Mouse (Mus musculus): ENCODE results near the gene Lat.
A peak's percentile ranks its signal among the peaks of the same experiment; 100 is the strongest.
"Not testable (repeated sequence)": the region's sequence is repeated elsewhere in the genome, so short reads cannot be mapped to it uniquely, and the experiment has no call there.

Gene Lat

DNA sequence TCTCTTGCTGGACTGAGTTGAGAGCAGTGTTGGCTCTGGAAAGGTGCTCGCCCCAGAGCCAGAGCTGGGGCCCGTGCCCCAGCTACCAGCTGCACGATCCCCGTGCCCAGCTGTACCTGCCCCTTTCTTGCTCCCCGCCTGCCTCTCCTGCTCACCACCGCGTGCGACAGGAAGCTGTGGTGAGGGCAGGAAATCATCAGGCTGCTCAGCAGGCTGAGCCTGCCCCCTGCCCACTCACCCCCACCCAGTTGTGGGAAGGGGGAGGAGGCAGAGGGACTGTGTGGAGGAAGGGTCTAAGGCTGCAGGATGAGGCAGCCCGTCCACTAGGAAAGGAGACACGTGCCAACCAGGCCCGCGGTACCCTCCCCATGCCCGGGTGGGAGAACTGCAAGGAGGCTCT is at the start of gene Lat:
Gene Lat, minus strand, starts transcription at position 178 of the 400 bp plus-strand sequence.
- peak; percentile 87 for DNase-seq (ENCODE audit: low read depth)

DNA sequence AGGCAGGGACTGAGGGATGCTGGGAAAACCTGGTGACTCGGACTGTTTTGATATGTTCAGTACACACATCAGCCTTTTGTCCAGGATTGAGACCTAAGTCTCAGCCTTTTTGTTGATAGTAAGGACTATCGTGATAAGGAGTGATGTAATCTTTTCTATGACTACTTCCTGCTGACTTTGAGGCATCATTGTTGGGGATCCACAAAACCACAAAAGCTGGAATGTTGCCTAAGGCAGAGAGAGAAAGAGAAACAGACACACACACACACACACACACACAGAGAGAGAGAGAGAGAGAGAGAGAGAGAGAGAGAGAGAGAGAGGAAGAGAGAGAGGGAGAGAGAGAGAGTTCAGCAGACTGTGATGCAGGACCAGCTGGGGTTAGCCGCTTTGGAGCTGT is 49.1 kb upstream of the Lat start:
- no peak for DNase-seq (ENCODE audit: low read depth)

DNA sequence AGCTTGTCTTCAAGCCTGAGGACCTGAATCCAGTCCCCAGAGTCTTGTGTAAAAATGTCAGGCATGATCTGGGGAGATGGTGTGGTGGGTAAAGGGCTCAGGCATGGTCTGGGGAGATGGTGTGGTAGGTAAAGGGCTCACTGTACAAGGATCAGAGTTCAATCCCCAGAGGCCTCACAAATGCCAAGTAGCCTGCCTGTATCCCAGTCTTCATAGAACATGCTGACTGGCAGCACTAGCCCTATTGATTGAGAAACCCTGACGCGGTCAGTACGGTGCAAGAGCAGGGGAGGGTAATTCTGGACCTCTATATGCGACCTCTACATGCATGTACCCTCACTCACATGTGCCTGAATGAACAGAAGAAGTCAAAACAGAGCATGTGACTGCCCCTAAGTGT is 48.2 kb upstream of the Lat start:
- DNase-seq (ENCODE audit: low read depth): no peak

DNA sequence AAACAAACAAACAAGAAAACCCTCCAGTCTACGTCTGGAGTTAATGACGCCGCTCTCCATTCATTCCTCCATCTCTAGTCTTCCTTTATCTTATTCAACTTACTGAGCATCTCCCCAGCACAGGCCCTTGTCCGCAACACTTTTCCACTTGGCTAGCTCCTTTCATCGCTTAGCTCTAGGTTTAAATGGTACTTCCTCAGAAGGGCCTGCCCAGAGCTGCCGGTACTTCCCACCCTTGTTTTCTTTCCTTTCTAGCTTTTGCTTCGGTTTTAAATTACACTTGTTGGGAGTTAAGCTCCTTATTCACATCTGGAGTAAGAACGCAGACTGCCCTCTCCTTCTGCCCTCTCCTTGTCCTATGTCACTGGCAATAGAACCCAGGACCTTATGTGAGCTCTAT is 47.7 kb upstream of the Lat start:
- no peak for DNase-seq (ENCODE audit: low read depth)

DNA sequence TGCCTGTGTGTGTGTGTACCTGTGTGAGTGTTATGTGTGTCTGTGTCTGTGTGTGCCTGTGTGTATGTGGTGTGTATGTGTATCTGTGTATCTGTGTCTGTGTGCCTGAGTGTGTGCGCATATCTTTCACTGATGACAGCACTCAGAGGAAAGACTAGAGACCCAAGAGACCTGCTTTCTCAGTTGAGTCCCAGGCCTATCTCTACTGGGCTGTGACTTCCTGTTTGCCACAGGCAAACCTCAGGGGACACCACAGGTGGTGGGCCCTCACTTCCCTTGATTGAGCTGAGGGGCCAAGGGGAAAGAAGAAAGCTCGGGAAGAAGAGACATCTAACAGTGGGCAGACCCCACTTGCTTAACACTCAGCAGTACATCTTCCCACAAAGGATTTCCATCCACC is 47.2 kb upstream of the Lat start:
- DNase-seq (ENCODE audit: low read depth): no peak

DNA sequence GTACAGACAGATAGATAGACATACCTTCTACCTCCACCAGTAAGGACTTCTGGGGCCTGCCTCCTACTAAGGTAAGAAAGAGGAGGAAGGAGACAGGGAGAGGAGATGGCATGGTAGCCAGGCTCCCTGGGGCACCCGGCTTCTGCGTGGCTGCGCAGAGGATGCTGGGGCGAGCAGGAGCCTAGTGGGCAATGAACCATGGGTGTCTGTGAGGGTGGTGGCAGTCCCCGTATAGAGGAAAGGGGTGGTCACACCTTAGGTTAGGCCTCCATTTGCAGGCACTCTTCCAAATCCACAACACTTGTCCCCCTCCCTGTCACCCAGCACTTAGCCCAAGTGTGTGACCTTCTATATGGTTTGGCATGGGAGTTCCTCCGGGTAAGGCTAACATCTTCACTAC is 45.4 kb upstream of the Lat start, which contains the start of gene Cd19:
Gene Cd19, minus strand, starts transcription at position 165 of the 400 bp plus-strand sequence.
- no peak for DNase-seq (ENCODE audit: low read depth)

DNA sequence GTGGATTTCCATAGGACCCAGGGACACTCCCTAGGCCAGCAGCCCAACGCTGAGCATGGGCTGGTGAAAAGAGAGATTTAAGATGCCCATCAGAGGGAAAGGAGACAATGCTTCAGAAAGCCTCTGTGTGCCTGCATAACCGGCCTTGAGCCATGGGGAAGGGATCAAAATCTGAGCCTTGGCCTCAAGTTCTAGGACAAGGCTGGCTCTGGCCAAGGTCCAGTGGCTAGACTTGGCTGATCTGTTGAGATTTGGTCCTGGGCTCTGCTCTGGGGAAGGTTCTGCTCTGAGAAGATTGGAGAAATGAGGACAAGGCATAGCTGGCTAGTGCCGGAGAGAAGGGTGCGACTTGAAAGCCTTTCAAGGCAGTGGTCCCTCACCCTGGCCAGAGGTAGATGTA is 41.7 kb upstream of the Lat start:
- no peak for DNase-seq (ENCODE audit: low read depth)

DNA sequence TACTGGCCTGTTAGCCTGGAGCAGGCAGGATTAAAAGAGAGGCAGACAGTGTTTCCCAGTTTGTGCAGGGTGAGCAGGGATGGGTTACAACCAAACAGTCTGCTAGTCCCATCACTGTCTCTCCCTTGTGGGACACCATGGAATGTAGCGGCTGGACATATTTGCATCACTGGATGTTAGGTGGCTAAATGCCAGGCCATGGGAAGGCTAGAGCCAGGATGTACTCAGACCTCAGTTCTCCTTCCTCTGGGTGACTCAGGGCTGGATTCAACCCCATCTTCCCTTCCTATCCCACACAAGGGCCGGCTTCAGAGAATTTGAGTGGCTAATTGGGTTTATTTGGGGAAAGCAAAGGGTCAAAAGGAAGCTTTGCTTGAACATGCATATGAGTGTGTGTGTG is 39.3 kb upstream of the Lat start:
- no peak for DNase-seq (ENCODE audit: low read depth)

DNA sequence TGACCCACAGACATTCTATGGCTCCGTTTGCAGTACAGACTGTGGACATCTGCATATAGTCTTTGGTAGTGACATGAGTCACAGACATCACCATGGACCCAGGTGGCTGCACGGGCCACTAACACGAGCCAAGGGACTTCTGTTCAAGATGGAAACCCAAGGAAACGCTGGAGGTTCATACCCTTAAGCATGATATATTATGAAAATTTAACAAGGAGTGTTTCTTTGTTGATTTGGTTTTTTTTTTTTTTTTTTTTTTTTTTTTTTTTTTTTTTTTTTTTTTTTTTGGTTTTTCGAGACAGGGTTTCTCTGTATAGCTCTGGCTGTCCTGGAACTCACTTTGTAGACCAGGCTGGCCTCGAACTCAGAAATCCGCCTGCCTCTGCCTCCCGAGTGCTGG is 33.1 kb upstream of the Lat start:
- not testable (repeated sequence) for DNase-seq (ENCODE audit: low read depth)

DNA sequence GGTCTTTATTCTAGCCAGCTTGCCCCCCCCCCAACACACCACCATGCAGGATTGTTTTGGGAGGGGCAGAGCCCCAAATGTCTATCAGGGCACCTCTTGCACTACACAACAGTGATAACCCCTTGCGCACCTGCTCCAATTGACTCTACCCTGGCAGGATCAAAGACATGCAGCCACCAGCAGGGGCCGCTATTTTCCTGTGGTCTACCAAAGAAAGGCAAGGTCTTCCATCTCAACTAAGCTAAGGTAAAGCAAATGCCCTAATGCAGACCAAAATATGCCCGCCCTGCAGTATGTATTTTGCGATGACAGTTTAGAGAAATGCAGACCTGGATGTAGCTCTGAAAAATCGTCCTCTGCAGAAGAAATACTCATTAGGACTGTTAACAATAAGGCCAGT is 30.2 kb upstream of the Lat start:
- peak; percentile 93 for DNase-seq (ENCODE audit: low read depth)

DNA sequence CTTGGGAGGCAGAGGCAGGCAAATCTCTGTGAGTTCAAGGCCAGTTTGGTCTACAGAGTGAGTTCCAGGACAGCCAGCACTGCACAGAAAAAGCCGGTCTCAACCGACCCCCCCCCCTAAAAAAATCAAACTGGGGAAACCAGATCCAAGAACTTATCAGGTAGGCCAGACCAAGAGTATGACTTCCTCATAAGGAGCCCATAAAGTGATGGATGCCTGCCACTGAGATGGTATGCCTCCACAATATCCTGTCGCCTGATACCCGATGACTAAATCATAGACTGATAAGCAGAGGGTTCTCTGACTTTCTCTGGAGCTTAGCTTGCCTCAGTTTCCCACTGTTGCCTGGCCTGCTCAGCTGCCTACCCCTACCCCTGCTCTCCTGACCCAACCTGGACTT is 28.5 kb upstream of the Lat start:
- no peak for DNase-seq (ENCODE audit: low read depth)

DNA sequence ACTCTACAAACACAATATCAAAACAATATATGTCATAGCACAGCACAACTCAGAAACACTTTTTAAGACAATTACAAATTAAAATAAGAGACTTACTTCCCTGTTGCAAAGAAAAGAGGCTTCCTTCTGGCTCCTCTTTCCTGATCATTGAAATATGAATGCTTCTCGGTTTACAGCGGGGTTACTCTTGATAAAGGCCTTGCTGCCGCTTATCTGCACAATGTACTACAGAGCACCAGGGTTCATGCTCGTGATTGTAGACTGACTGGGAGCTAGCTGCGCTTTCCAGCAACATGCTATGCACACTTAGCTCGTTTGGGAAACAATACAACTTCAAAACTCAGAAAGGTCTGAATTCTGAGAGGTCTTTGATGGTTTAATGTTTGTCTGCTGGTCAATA is 27.9 kb upstream of the Lat start:
- no peak for DNase-seq (ENCODE audit: low read depth)

DNA sequence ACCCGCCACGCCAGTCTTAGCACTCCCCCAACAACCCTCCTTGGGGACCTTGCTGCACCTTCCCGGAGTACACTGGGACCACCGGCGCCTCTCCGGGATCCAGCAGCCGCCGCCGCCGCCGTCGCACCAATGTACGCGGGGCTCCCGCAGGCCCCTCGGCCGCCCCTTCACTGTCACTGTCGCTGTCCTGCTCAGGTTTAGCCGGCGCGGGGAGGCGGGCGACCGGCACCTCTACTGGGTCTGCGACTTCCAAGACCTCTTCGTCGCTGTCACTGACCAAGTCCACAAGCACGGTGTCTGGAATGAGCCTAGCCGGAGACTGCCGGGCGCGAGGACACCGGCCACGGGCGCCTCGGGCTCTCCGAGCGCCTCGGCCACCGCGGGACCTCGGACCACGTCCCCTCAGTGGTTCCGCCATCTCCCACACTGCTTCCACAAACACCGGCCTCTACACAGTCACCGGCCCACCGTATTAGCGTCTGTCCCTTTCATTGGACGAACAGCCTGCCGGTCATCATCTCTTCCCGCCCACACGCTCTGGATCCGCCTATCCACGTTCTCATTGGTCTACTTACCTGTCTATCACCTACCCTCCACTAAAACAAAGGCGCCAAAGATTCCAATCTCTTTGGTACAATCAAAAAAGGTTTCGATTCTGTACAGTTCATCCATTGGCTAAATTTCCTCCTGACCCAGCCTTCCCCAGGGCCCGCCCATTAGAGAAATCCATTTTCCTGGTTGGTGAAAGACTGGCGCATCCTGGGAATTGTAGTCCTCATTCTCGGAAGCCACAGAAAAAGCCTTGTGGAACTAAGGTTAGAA is 27.1 kb upstream of the Lat start, which contains the start of gene Nfatc2ip:
Gene Nfatc2ip, minus strand, starts transcription at position 440 of the 822 bp plus-strand sequence.
- peak; percentile 99 for DNase-seq (ENCODE audit: low read depth)

DNA sequence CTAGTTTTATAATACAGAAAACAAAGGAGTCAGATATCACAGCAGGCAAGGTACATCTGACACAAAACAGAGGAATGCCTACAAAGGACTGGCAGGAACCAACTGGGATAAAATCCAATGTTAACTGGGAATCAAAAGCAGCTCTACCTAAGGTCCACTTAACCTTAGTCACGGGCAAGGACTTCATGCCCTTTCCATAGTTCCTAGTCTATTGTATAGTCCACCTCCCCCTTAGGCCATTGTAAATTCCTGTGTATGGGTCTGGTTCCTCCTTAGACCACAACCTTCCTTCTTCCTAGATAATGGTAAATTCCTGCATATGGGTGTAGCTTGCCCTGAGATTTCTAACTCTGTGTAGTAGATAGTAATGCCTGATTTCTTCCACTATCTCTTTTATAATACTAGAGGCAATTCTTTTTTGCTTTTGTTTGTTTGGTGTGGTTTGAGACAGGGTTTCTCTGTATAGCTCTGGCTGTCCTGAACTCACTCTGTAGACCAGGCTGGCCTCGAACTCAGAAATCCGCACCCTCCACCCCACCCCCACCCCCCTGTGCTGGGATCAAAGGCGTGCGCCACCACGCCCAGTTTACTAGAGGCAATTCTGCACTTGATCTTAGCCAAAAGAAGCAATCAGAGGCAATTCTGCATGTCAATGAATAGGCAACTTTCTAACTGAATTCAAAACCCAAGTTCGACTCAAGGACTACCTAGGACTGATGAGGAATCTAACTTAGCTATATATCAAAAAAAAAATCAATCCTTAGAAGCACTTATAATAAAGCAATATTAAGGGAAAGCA is 22.9 kb upstream of the Lat start:
- DNase-seq (ENCODE audit: low read depth): not testable (repeated sequence)

DNA sequence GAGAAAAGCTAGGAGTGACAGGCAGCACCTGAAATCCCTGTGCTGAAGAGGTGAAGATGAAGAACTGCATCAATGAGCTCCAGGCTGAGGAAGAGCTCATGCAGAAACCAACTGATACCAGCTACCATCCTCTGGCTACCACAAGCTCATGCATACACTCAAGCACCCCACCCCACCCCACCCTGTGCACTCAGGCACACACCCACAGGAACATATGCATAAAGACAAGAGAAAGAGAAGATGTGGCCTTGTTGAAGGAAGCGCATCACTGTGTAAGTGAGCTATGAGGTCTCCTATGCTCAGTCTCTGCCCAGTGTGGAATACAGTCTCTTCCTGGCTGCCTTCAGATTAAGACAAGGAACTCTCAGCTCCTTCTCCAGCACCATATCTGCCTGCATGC is 18.8 kb upstream of the Lat start:
- DNase-seq (ENCODE audit: low read depth): no peak

DNA sequence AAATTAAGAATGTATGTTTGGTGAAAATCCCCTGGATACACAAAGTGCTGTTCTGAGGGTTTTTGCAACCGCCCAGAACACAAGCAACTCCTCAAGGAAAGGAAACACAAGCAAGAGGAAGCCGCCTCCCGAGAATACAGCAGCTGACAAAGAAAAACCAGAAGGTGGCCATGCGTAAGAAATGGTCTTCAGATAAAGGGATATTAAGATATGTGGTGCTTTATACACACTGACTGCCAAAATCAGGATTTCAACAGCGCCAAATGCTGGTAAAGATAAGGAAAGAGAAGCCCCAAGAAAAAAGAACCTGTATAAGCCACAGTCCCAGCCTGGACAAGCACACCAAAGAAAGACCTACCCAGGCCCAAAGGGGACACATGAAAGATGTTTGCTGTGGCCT is 14.2 kb upstream of the Lat start:
- no peak for DNase-seq (ENCODE audit: low read depth)

DNA sequence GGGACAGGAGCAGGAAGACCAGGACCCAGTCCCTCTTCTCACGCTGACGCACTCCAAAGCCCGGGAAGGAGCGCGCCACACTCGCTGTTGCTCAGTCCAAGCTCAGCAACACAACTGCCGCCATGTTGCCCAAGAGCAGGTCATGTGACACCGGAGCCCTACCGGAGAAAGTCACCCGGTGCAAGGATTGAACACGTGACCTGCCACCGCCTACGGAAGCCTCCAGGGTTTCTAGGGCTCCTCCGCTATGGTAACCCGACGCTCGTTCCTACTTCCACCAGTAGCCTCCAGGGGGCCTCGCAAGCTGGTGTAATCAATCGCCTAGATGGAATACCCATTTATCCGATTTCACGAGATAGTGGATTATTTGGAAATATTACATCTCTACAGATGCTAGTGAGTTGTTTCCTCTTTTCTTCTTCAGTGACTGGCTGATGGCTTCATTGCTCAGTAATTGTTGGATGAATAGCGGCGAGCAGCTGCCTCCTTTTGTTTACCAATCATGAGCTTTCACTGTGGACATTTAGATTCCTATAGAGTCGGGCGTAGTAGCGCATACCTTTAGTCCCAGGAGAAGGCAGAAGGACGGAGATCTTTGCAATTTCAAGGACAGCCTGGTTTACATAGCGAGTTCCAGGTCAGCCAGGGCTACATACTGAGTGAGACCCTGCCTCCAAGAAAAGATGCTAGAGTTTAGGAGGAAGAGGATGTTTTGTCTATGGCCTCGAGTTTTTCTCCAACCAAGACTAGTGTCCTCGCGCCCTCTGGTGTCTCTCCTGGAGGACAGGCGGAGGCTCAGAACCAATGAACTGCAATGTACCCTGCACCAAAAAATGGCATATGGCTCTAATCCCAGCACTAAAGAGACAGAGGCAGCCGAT is 8.1 kb upstream of the Lat start, which contains the start of gene Spns1:
Gene Spns1, minus strand, starts transcription at position 173 of the 881 bp plus-strand sequence.
- DNase-seq (ENCODE audit: low read depth): peak; percentile 97

DNA sequence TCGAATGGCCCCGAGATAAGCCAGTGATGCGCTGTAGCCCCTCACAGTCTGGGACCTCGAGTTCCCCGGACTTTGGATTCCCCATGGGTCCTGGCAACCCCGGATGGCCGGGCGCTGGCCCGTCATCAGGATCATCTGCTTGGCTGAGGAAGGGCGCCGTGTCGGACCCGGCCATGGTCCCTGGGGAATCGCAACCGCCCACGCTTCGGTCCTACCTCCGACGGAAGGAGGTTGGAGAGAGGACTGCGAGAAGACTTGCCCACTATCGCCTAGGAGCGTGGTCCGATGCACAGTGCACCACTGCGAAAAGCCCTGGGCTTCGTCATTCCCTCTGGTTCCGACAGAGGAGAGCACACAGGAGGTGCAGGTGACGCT is 7.5 kb upstream of the Lat start:
- DNase-seq (ENCODE audit: low read depth): no peak

DNA sequence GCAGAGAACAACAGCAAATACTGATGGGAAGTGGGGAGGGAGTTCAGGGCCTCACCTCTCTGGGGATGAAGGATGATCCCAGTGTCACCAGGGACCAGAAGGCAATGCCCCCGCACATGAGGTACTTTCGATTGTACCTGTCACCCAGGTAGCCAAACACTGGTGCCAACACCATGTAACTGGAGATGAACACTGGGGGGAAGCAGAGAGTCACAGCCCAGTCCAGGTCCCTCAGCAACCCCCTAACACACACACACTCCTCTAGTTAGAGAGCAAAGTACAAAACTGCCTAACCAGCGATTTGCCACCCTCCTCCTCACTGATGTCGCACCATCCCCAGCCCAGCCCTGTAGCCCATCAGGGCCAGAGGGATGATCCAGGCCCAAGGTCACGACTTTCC is 5.6 kb upstream of the Lat start:
- DNase-seq (ENCODE audit: low read depth): no peak

DNA sequence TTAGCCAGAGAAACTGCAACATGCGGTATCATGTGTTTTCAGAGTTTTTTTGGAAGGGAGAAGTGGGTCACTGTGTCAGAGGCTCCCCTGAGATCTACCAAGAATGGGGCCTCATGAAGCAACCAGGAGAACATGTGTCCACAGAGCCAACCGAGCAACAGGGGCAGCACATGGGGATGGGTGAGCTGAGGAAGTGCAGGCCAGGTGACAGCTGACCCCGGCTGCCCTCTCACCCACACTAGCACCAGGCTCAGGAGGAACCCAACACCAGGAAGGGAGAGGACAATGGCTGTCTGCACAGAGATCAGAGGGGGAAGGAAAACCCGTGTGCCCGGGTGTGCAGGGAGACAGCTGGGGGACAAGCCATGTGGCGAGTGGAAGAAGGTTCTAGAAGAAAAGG is 5.2 kb upstream of the Lat start:
- no peak for DNase-seq (ENCODE audit: low read depth)

DNA sequence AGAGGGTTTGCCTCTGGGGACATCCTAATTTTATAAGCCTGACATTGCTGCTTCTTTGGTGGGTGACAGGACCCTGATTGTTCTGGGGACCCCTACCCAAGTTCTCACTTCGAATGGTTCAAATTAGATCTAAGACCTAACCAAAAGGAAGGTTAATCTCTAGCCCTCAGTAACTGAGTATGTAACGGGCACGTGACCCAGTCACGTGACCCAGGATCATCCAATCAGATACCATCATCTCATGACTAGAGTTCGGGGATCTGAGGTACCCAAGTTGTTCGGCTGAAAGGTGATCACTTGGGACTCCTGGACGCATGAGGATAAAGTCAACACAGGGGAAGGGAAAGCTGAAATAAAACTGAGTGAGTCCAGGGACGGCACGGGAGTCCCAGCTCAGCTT is 3.6 kb upstream of the Lat start:
- no peak for DNase-seq (ENCODE audit: low read depth)

DNA sequence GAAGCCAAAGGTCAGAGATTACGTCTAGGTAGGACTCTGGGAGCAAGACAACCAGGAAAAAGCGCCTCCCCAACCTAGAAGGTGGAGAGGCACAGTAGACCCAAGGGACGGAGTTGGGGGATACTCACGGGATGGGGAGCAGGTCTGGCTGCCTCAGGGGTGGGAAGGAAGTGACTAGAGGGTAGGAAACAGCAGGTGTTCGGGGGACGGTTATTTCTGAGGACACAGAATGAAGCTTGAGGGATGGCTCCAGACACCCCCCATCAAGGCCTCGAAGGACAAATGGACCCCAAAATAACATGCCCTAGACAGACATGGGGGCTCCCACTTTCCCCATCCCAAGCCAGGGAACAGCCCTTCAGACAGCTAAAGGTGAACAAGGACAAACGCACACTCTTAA is 1.0 kb downstream of the Lat start:
- no peak for DNase-seq (ENCODE audit: low read depth)

All from naive thymus-derived CD4-positive, alpha-beta T cell, adult 2 months (primary cell).